Mouse (Mus musculus) heart, postnatal 0 days (tissue): ENCODE data around the gene Helt.

Experiments used
- CTCF ChIP-seq: IDR thresholded peaks from 2 replicates; pipeline ENCODE4 v1.5.1; 2016; ENCODE audit warnings: antibody characterized with exemption, control low read depth, low read depth
- EP300 ChIP-seq: IDR thresholded peaks from 2 replicates; pipeline ENCODE4 v1.6.1; 2016; ENCODE audit warnings: antibody characterized with exemption, low read depth

DNA sequence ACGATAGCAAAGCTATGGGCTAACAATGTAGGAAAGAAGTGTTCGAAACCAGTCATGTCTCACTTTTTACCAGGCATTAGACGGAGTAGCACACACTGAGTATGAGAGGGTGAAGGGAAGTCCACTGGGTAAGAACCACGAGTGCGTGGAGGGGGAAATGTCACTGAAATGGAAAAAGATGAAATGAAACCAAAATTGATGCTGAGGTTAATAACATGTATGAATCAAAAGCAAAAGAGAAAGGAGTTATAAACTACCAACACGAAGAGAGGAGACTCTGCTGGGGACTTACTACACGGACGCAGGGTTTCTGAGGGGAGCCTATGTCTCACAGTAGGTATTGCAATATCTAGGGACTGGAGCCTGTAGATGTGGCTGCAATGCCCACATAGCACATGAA lies 41.9 kb upstream of the Helt start:
- TF ChIP-seq CTCF: no peak
- no peak for TF ChIP-seq EP300
